Mouse (Mus musculus): ENCODE data around the gene Gnb5. TPM values are rescaled to one million over a fixed set of nuclear protein-coding genes. Genes with fewer than 3 reads are reported as not detected.

The Gnb5 gene
- total and polyA plus RNA-seq, 3 experiments: 3.1 to 6.5 (median 4.7) TPM

DNA sequence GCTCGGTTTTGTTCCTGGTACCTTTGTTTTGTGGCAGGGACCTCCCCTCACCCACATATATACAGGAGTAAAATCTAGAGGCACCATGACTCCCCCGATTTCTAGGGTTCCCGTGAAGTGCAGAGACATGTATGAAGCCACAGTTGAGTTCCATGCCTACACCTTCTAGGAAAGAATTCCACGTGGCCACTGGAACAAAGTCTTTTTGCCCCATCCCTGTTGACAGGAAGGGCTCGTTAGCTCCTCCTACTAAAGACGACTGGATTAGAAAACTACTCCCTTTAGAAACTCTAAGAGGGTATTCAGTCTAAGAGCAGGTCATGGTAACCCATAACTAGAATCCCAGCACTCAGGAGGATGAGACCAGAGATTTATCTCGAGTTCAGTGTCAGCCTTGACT, 1.8 kb upstream of the Gnb5 start:
- Histone ChIP-seq H3K4me3 (replicated peaks in 1 of 3; ENCODE audit: low read depth in 2 of 3, low read length in 2 of 3, poor library complexity in 1 of 3) (peak overlapping the region in 2 of 3 experiments; percentile 9 to 43), H3K36me3 (replicated peaks in 1 of 2; ENCODE audit: control insufficient read depth in 1 of 2, insufficient read depth in 1 of 2, low read length in 1 of 2) (peaks cover 0 to 12% of the 10 kb centered on the region in 2 experiments), H3K9me3 (replicated peaks; ENCODE audit: low read length) (no peaks in the 10 kb centered on the region), H3K27ac (ENCODE audit: insufficient read depth, low read depth) (no peak overlapping the region), H3K4me2 (ENCODE audit: insufficient read depth, low read depth, poor library complexity, severe bottlenecking) (peak overlapping the region; percentile 69), H3K4me1 (ENCODE audit: control insufficient read depth in 1 of 2, insufficient read depth in 2 of 2) (peaks cover 3 to 7% of the 10 kb centered on the region in 2 experiments; a peak in 3 of 4 replicates), H3K79me2 (replicated peaks; ENCODE audit: control insufficient read depth, extremely low read depth, insufficient read depth, poor library complexity, severe bottlenecking) (no peaks in the 10 kb centered on the region), H3K27me3 (replicated peaks) (no peaks in the 10 kb centered on the region), H3K9ac (ENCODE audit: insufficient read depth, low read depth) (peak overlapping the region; percentile 31; the same call in 1 of the 2 replicates)
- in situ Hi-C loops (cut with MboI; ENCODE audit: low pct_ligation_motif_present, low pct_unique_long_range_greater_than_20kb, low sequenced_read_pairs): no loop called here
- DNase-seq (ENCODE audit: extremely low read depth): no peak
- TF ChIP-seq JUND (conservative IDR thresholded peaks at IDR 0.05; ENCODE audit: low read depth, low read length): no peak
- no peak for TF ChIP-seq PAX5 (IDR thresholded peaks at IDR 0.05; ENCODE audit: low read length)
- no peak for TF ChIP-seq MAFK (IDR thresholded peaks at IDR 0.05; ENCODE audit: insufficient replicate concordance, low read length)
- TF ChIP-seq JUN (IDR thresholded peaks at IDR 0.05; ENCODE audit: insufficient read depth, low read depth, low read length): no peak
- dilution Hi-C loops (cut with MboI; ENCODE audit: extremely low pct_ligation_motif_present, extremely low pct_unique_long_range_greater_than_20kb, low sequenced_read_pairs): no loop called here

DNA sequence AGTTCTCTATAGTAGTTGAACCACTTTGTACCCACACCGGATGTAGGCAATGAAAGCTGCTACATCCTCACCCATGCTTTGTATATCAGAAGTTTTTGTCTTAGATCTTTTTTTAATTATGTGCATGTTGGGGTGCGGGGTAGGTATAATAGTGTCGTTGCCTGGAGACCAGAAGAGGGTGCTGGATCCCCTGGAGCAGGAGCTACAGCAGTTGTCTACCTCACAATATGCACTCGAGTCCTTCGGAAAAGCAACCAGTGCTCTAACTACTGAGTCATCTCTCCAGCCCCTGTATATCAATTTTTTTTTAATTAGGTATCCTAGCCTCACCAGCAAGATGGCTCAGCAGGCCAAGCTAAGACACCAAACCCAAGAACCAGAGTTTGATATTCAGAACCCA, 927 bp downstream of the Gnb5 start:
- Histone ChIP-seq H3K4me2 (ENCODE audit: insufficient read depth, low read depth, poor library complexity, severe bottlenecking) (no peak overlapping the region), H3K4me3 (replicated peaks in 1 of 3; ENCODE audit: low read depth in 2 of 3, low read length in 2 of 3, poor library complexity in 1 of 3) (no peak overlapping the region), H3K79me2 (replicated peaks; ENCODE audit: control insufficient read depth, extremely low read depth, insufficient read depth, poor library complexity, severe bottlenecking) (no peaks in the 10 kb centered on the region), H3K9ac (ENCODE audit: insufficient read depth, low read depth) (no peak overlapping the region), H3K27me3 (replicated peaks) (no peaks in the 10 kb centered on the region), H3K36me3 (replicated peaks in 1 of 2; ENCODE audit: control insufficient read depth in 1 of 2, insufficient read depth in 1 of 2, low read length in 1 of 2) (peaks cover 0 to 8% of the 10 kb centered on the region in 2 experiments), H3K4me1 (ENCODE audit: control insufficient read depth in 1 of 2, insufficient read depth in 2 of 2) (peaks cover 0 to 3% of the 10 kb centered on the region in 2 experiments; a peak in 1 of 4 replicates), H3K9me3 (replicated peaks; ENCODE audit: low read length) (no peaks in the 10 kb centered on the region), H3K27ac (ENCODE audit: insufficient read depth, low read depth) (no peak overlapping the region)
- dilution Hi-C loops (cut with MboI; ENCODE audit: extremely low pct_ligation_motif_present, extremely low pct_unique_long_range_greater_than_20kb, low sequenced_read_pairs) (no loop called here), in situ Hi-C loops (cut with MboI; ENCODE audit: low pct_ligation_motif_present, low pct_unique_long_range_greater_than_20kb, low sequenced_read_pairs) (no loop called here)
- no peak for DNase-seq (ENCODE audit: extremely low read depth)
- TF ChIP-seq IRF4 (IDR thresholded peaks at IDR 0.05; ENCODE audit: low read depth, low read length): no peak

DNA sequence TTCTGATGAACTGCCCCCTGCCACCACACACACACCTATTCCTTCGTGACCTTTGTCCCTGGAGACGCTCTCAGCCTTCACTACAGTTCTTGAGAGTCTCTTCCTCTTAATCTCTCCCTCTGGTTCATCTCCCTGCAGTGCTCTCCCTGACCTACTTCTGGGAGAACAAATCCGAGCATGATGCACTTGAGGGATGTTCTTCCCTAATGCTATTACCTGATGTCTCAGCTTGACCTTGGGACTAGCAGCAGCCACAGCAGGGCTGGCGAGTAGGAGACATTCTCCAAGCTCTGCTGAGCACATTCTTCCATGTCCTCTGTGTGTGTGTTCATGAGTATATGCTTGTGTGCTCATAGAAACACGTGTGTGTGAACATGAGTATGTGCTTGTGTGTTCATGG, 2.5 kb downstream of the Gnb5 start:
- Histone ChIP-seq H3K9me3 (replicated peaks; ENCODE audit: low read length) (no peaks in the 10 kb centered on the region), H3K79me2 (replicated peaks; ENCODE audit: control insufficient read depth, extremely low read depth, insufficient read depth, poor library complexity, severe bottlenecking) (no peaks in the 10 kb centered on the region), H3K4me3 (replicated peaks in 1 of 3; ENCODE audit: low read depth in 2 of 3, low read length in 2 of 3, poor library complexity in 1 of 3) (no peak overlapping the region), H3K27ac (ENCODE audit: insufficient read depth, low read depth) (no peak overlapping the region), H3K27me3 (replicated peaks) (no peaks in the 10 kb centered on the region), H3K4me1 (ENCODE audit: control insufficient read depth in 1 of 2, insufficient read depth in 2 of 2) (peaks cover 4 to 6% of the 10 kb centered on the region in 2 experiments), H3K9ac (ENCODE audit: insufficient read depth, low read depth) (no peak overlapping the region), H3K36me3 (replicated peaks in 1 of 2; ENCODE audit: control insufficient read depth in 1 of 2, insufficient read depth in 1 of 2, low read length in 1 of 2) (peaks cover 0 to 8% of the 10 kb centered on the region in 2 experiments), H3K4me2 (ENCODE audit: insufficient read depth, low read depth, poor library complexity, severe bottlenecking) (no peak overlapping the region)
- TF ChIP-seq E2F4 (IDR thresholded peaks at IDR 0.05; ENCODE audit: insufficient replicate concordance, low read depth, low read length) (no peak), ZC3H11A (IDR thresholded peaks at IDR 0.05; ENCODE audit: low read depth, low read length) (no peak), MAX (IDR thresholded peaks at IDR 0.05; ENCODE audit: low read length) (no peak), MXI1 (IDR thresholded peaks at IDR 0.05; ENCODE audit: low read depth, low read length) (no peak), BHLHE40 (IDR thresholded peaks at IDR 0.05; ENCODE audit: low read depth, low read length) (no peak), ELF1 (IDR thresholded peaks at IDR 0.05; ENCODE audit: low read depth, low read length) (no peak)
- dilution Hi-C loops (cut with MboI; ENCODE audit: extremely low pct_ligation_motif_present, extremely low pct_unique_long_range_greater_than_20kb, low sequenced_read_pairs): no loop called here
- DNase-seq (ENCODE audit: extremely low read depth): no peak
- in situ Hi-C loops (cut with MboI; ENCODE audit: low pct_ligation_motif_present, low pct_unique_long_range_greater_than_20kb, low sequenced_read_pairs): no loop called here
